Mouse (Mus musculus): ENCODE data around the gene Clptm1. TPM values are rescaled to one million over a fixed set of nuclear protein-coding genes. Genes with fewer than 3 reads are reported as not detected.
"Not testable (repeated sequence)": the region's sequence is repeated elsewhere in the genome, so short reads cannot be mapped to it uniquely, and the experiment has no call there.

Clptm1 gene
- polyA plus RNA-seq, 1 experiment from 2014 or later, result 99.8 TPM

- no peak overlapping the region for H3K4me3 ChIP-seq
- H3K9me3 ChIP-seq (replicated peaks), result no peaks in the 10 kb centered on the region
- H3K4me2 ChIP-seq, result 0 out of 2 replicates have a peak overlapping the region, but pooled peaks have one; percentile 1
- H3K9ac ChIP-seq, result no peak overlapping the region
- WGBS, result 71% methylated on average over 6 of the region's 6 CpGs
- peaks cover 6% of the 10 kb centered on the region for H3K36me3 ChIP-seq
- H3K27ac ChIP-seq (ENCODE audit: poor library complexity, severe bottlenecking), result no peak overlapping the region
- peaks cover 39% of the 10 kb centered on the region for H3K4me1 ChIP-seq (replicated peaks)
- no peak for ATAC-seq (ENCODE audit: insufficient number of reproducible peaks, low FRiP score)
- H3K27me3 ChIP-seq (replicated peaks), result no peaks in the 10 kb centered on the region
Measured at GRCm38 (mm10) chr7:19691434-19691833, 26.6 kb upstream of the Clptm1 start.

GRCm38 (mm10) chr7:19690845-19691244, 26.0 kb upstream of the Clptm1 start:
- Histone ChIP-seq H3K36me3 (peaks cover under 1% of the 10 kb centered on the region), H3K4me2 (no peak overlapping the region), H3K9ac (no peak overlapping the region), H3K4me1 (replicated peaks) (peaks cover 35% of the 10 kb centered on the region), H3K27ac (ENCODE audit: poor library complexity, severe bottlenecking) (no peak overlapping the region), H3K9me3 (replicated peaks) (no peaks in the 10 kb centered on the region), H3K4me3 (no peak overlapping the region), H3K27me3 (replicated peaks) (no peaks in the 10 kb centered on the region)
- WGBS, result 84% methylated on average over 4 of the region's 4 CpGs
- no peak for ATAC-seq (ENCODE audit: insufficient number of reproducible peaks, low FRiP score)

GRCm38 (mm10) chr7:19688611-19689010, 23.8 kb upstream of the Clptm1 start:
- H3K36me3 ChIP-seq, result no peaks in the 10 kb centered on the region
- H3K4me2 ChIP-seq, result no peak overlapping the region
- no peak for ATAC-seq (ENCODE audit: insufficient number of reproducible peaks, low FRiP score)
- H3K27ac ChIP-seq (ENCODE audit: poor library complexity, severe bottlenecking), result no peak overlapping the region
- H3K9ac ChIP-seq, result no peak overlapping the region
- no peaks in the 10 kb centered on the region for H3K9me3 ChIP-seq (replicated peaks)
- H3K4me3 ChIP-seq, result no peak overlapping the region
- 89% methylated on average over 2 of the region's 2 CpGs for WGBS
- no peaks in the 10 kb centered on the region for H3K27me3 ChIP-seq (replicated peaks)
- H3K4me1 ChIP-seq (replicated peaks), result peaks cover 15% of the 10 kb centered on the region

GRCm38 (mm10) chr7:19688101-19688500, 23.3 kb upstream of the Clptm1 start:
- Histone ChIP-seq H3K4me3 (no peak overlapping the region), H3K27me3 (replicated peaks) (no peaks in the 10 kb centered on the region), H3K4me1 (replicated peaks) (peaks cover 13% of the 10 kb centered on the region), H3K9me3 (replicated peaks) (no peaks in the 10 kb centered on the region), H3K36me3 (no peaks in the 10 kb centered on the region), H3K27ac (ENCODE audit: poor library complexity, severe bottlenecking) (no peak overlapping the region), H3K9ac (no peak overlapping the region), H3K4me2 (no peak overlapping the region)
- no peak for ATAC-seq (ENCODE audit: insufficient number of reproducible peaks, low FRiP score)
- WGBS, result 93% methylated on average over 10 of the region's 10 CpGs

GRCm38 (mm10) chr7:19686927-19687583, 22.2 kb upstream of the Clptm1 start:
- H3K9ac ChIP-seq; H3K4me2 ChIP-seq; H3K4me3 ChIP-seq; H3K4me1 ChIP-seq (replicated peaks); H3K27me3 ChIP-seq (replicated peaks); H3K27ac ChIP-seq (ENCODE audit: poor library complexity, severe bottlenecking); H3K9me3 ChIP-seq (replicated peaks); H3K36me3 ChIP-seq; ATAC-seq (ENCODE audit: insufficient number of reproducible peaks, low FRiP score): not testable (repeated sequence)
- 44% methylated on average over 8 of the region's 8 CpGs for WGBS

GRCm38 (mm10) chr7:19686521-19686920, 21.7 kb upstream of the Clptm1 start:
- Histone ChIP-seq H3K9ac (no peak overlapping the region), H3K36me3 (no peaks in the 10 kb centered on the region), H3K4me1 (replicated peaks) (peaks cover 7% of the 10 kb centered on the region; the same call in 1 of the 2 replicates), H3K27me3 (replicated peaks) (no peaks in the 10 kb centered on the region), H3K27ac (ENCODE audit: poor library complexity, severe bottlenecking) (no peak overlapping the region), H3K4me3 (no peak overlapping the region), H3K4me2 (no peak overlapping the region), H3K9me3 (replicated peaks) (no peaks in the 10 kb centered on the region)
- ATAC-seq (ENCODE audit: insufficient number of reproducible peaks, low FRiP score), result no peak
- 87% methylated on average over 6 of the region's 6 CpGs for WGBS

GRCm38 (mm10) chr7:19685374-19685773, 20.5 kb upstream of the Clptm1 start:
- Histone ChIP-seq H3K27me3 (replicated peaks) (no peaks in the 10 kb centered on the region), H3K9ac (no peak overlapping the region), H3K4me3 (no peak overlapping the region), H3K9me3 (replicated peaks) (no peaks in the 10 kb centered on the region), H3K4me1 (replicated peaks) (peaks cover 12% of the 10 kb centered on the region), H3K4me2 (no peak overlapping the region), H3K27ac (ENCODE audit: poor library complexity, severe bottlenecking) (no peak overlapping the region), H3K36me3 (no peaks in the 10 kb centered on the region)
- WGBS, result 49% methylated on average over 4 of the region's 4 CpGs
- ATAC-seq (ENCODE audit: insufficient number of reproducible peaks, low FRiP score), result no peak

GRCm38 (mm10) chr7:19683771-19684201, 19.0 kb upstream of the Clptm1 start:
- H3K4me1 ChIP-seq (replicated peaks), result peaks cover 12% of the 10 kb centered on the region
- H3K4me3 ChIP-seq, result no peak overlapping the region
- H3K36me3 ChIP-seq, result no peaks in the 10 kb centered on the region
- H3K27ac ChIP-seq (ENCODE audit: poor library complexity, severe bottlenecking), result no peak overlapping the region
- WGBS, result 76% methylated on average over 6 of the region's 6 CpGs
- H3K9ac ChIP-seq, result no peak overlapping the region
- no peaks in the 10 kb centered on the region for H3K9me3 ChIP-seq (replicated peaks)
- no peak overlapping the region for H3K4me2 ChIP-seq
- no peaks in the 10 kb centered on the region for H3K27me3 ChIP-seq (replicated peaks)
- no peak for ATAC-seq (ENCODE audit: insufficient number of reproducible peaks, low FRiP score)

GRCm38 (mm10) chr7:19682979-19683378, 18.1 kb upstream of the Clptm1 start:
- peaks cover 12% of the 10 kb centered on the region for H3K4me1 ChIP-seq (replicated peaks)
- no peak overlapping the region for H3K27ac ChIP-seq (ENCODE audit: poor library complexity, severe bottlenecking)
- no peak overlapping the region for H3K4me3 ChIP-seq
- H3K9me3 ChIP-seq (replicated peaks), result no peaks in the 10 kb centered on the region
- H3K36me3 ChIP-seq, result no peaks in the 10 kb centered on the region
- no peak overlapping the region for H3K9ac ChIP-seq
- no peak overlapping the region for H3K4me2 ChIP-seq
- 73% methylated on average over 3 of the region's 3 CpGs for WGBS
- H3K27me3 ChIP-seq (replicated peaks), result no peaks in the 10 kb centered on the region
- no peak for ATAC-seq (ENCODE audit: insufficient number of reproducible peaks, low FRiP score)

GRCm38 (mm10) chr7:19681202-19681694, 16.4 kb upstream of the Clptm1 start, which contains the start of the genes Gm44805 and Apoc4:
TSS of gene Gm44805 (minus strand) at chr7:19681423.
TSS of gene Apoc4 (minus strand) at chr7:19681479.
- no peak within 1 kb of the TSS for H3K4me3 ChIP-seq
- no peak; the same call in 1 of the 2 replicates for ATAC-seq (ENCODE audit: insufficient number of reproducible peaks, low FRiP score)
- H3K9ac ChIP-seq, result no peak within 1 kb of the TSS
- no peaks in the 10 kb centered on the region for H3K27me3 ChIP-seq (replicated peaks)
- no peaks in the 10 kb centered on the region for H3K36me3 ChIP-seq
- peaks cover 12% of the 10 kb centered on the region for H3K4me1 ChIP-seq (replicated peaks)
- no peak within 1 kb of the TSS for H3K4me2 ChIP-seq
- H3K9me3 ChIP-seq (replicated peaks), result no peaks in the 10 kb centered on the region
- H3K27ac ChIP-seq (ENCODE audit: poor library complexity, severe bottlenecking), result no peak within 1 kb of the TSS
- 52% methylated on average over 8 of the region's 8 CpGs for WGBS

- no peak overlapping the region for H3K4me2 ChIP-seq
- no peaks in the 10 kb centered on the region for H3K9me3 ChIP-seq (replicated peaks)
- no peaks in the 10 kb centered on the region for H3K27me3 ChIP-seq (replicated peaks)
- H3K27ac ChIP-seq (ENCODE audit: poor library complexity, severe bottlenecking), result no peak overlapping the region
- peaks cover 12% of the 10 kb centered on the region for H3K4me1 ChIP-seq (replicated peaks)
- H3K4me3 ChIP-seq, result no peak overlapping the region
- no peak overlapping the region for H3K9ac ChIP-seq
- H3K36me3 ChIP-seq, result no peaks in the 10 kb centered on the region
- ATAC-seq (ENCODE audit: insufficient number of reproducible peaks, low FRiP score), result no peak
- WGBS, result 78% methylated on average over 2 of the region's 2 CpGs
Measured at GRCm38 (mm10) chr7:19680702-19681101, 15.9 kb upstream of the Clptm1 start.

GRCm38 (mm10) chr7:19678901-19679300, 14.1 kb upstream of the Clptm1 start:
- WGBS, result 85% methylated on average over 3 of the region's 3 CpGs
- no peak overlapping the region for H3K27ac ChIP-seq (ENCODE audit: poor library complexity, severe bottlenecking)
- H3K27me3 ChIP-seq (replicated peaks), result no peaks in the 10 kb centered on the region
- no peak overlapping the region for H3K4me3 ChIP-seq
- H3K4me2 ChIP-seq, result no peak overlapping the region
- H3K36me3 ChIP-seq, result no peaks in the 10 kb centered on the region
- no peaks in the 10 kb centered on the region for H3K9me3 ChIP-seq (replicated peaks)
- ATAC-seq (ENCODE audit: insufficient number of reproducible peaks, low FRiP score), result no peak
- H3K9ac ChIP-seq, result no peak overlapping the region
- H3K4me1 ChIP-seq (replicated peaks), result peaks cover 12% of the 10 kb centered on the region
